Mouse (Mus musculus) heart, postnatal 0 days (tissue): ENCODE results near the gene Ptpn11. TPM values are rescaled to one million over a fixed set of nuclear protein-coding genes. Genes with fewer than 3 reads are reported as not detected.

Source experiments
- ATAC-seq: fragments of 200-750 bp; cut with Nextera tagmentation; 2 replicates; pipeline ENCODE4 v1.8.0; 2017; ENCODE audit warnings: low read depth, moderate number of reproducible peaks, moderate library complexity; ENCODE audit not compliant: insufficient read depth
- DNase-seq: peaks from one replicate; pipeline ENCODE4 v3.0.0-alpha.2; 2016; ENCODE audit warnings: low spot score
- H3K27ac ChIP-seq: fragments of 300-500 bp; sonication (generic); 2 replicates; pipeline ENCODE4 v1.5.1; 2014; ENCODE audit warnings: low read depth, mild to moderate bottlenecking
- H3K27me3 ChIP-seq: fragments of 300-500 bp; sonication (generic); 2 replicates; pipeline ENCODE4 v1.6.1; 2014; ENCODE audit warnings: low read length, mixed read lengths; ENCODE audit not compliant: control insufficient read depth, insufficient read depth
- H3K36me3 ChIP-seq: fragments of 300-500 bp; sonication (generic); replicated peaks from 2 replicates; pipeline ENCODE4 v1.6.1; 2014; ENCODE audit warnings: low read length, mixed read lengths; ENCODE audit not compliant: control insufficient read depth, insufficient read depth
- H3K4me1 ChIP-seq: fragments of 300-500 bp; sonication (generic); 2 replicates; pipeline ENCODE4 v1.6.1; 2014; ENCODE audit warnings: antibody characterized with exemption; ENCODE audit not compliant: control insufficient read depth, insufficient read depth
- H3K4me2 ChIP-seq: fragments of 300-500 bp; sonication (generic); 2 replicates; pipeline ENCODE4 v1.6.1; 2014; ENCODE audit warnings: low read depth, mild to moderate bottlenecking, low read length, moderate library complexity
- H3K4me3 ChIP-seq: fragments of 300-500 bp; sonication (generic); 2 replicates; pipeline ENCODE4 v1.5.1; 2014; ENCODE audit warnings: low read depth, low read length
- H3K9ac ChIP-seq: fragments of 300-500 bp; sonication (generic); replicated peaks from 2 replicates; pipeline ENCODE4 v1.6.1; 2014; ENCODE audit warnings: low read depth, low read length, mixed read lengths
- H3K9me3 ChIP-seq: fragments of 300-500 bp; sonication (generic); replicated peaks from 2 replicates; pipeline ENCODE4 v1.6.1; 2016; ENCODE audit warnings: low read length; ENCODE audit not compliant: control insufficient read depth
- CTCF ChIP-seq: IDR thresholded peaks from 2 replicates; pipeline ENCODE4 v1.5.1; 2016; ENCODE audit warnings: antibody characterized with exemption, control low read depth, low read depth
- EP300 ChIP-seq: IDR thresholded peaks from 2 replicates; pipeline ENCODE4 v1.6.1; 2016; ENCODE audit warnings: antibody characterized with exemption, low read depth
- WGBS: fragments of 180-500 bp; shearing (Covaris S2); extraction: QIAGEN DNeasy Blood & Tissue Kit; methylation state at CpG from one replicate; pipeline ENCODE4 v1.1.7; 2014; 5-methylcytosine and 5-hydroxymethylcytosine counted together
- polyA plus RNA-seq: library from polyadenylated mRNA; unstranded; fragments of >200 nt; fragmentation: Nextera tagmentation; extraction: Ambion mirVana; gene quantifications from 2 replicates; pipeline ENCODE4 v1.2.1, GENCODE M21; 2015
- total RNA-seq: library from RNA; depleted of rRNA; stranded (reverse); fragments of >200 nt; gene quantifications from 2 replicates; pipeline ENCODE4 v1.2.3, GENCODE M21; 2014; ENCODE audit warnings: low replicate concordance

Ptpn11 gene
- total and polyA plus RNA-seq, 2 experiments from 2014 or later = 24.7 to 45.5 TPM

DNA sequence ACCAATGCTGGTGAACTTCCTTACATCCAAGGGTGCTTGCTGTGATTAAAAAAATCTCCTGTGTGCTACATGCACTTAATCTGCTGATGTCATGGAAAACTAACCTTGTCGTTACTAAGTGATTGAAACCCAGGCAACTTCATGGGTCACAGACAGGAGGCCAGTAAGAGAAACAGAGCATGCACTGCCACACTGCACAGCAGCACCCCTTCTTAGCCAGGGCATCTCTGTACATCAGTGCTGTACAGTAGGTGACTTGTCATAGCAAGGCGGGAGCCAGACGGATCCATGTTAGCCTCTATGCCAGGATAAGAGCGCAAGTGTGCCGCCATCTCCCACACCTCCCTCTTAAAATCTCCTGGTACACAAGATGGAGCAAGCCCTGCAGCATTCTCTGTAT lies 45.6 kb downstream of the Ptpn11 start:
- no peak for DNase-seq
- H3K9me3 ChIP-seq = no peaks in the 10 kb centered on the region
- peaks cover 93% of the 10 kb centered on the region for H3K36me3 ChIP-seq
- TF ChIP-seq CTCF (no peak), EP300 (no peak)
- H3K27ac ChIP-seq = no peak overlapping the region
- no peaks in the 10 kb centered on the region for H3K27me3 ChIP-seq
- WGBS = 63% methylated on average over 5 of the region's 5 CpGs
- no peak overlapping the region for H3K4me3 ChIP-seq
- H3K9ac ChIP-seq = no peak overlapping the region
- H3K4me2 ChIP-seq = no peak overlapping the region
- no peaks in the 10 kb centered on the region for H3K4me1 ChIP-seq
- ATAC-seq = no peak

DNA sequence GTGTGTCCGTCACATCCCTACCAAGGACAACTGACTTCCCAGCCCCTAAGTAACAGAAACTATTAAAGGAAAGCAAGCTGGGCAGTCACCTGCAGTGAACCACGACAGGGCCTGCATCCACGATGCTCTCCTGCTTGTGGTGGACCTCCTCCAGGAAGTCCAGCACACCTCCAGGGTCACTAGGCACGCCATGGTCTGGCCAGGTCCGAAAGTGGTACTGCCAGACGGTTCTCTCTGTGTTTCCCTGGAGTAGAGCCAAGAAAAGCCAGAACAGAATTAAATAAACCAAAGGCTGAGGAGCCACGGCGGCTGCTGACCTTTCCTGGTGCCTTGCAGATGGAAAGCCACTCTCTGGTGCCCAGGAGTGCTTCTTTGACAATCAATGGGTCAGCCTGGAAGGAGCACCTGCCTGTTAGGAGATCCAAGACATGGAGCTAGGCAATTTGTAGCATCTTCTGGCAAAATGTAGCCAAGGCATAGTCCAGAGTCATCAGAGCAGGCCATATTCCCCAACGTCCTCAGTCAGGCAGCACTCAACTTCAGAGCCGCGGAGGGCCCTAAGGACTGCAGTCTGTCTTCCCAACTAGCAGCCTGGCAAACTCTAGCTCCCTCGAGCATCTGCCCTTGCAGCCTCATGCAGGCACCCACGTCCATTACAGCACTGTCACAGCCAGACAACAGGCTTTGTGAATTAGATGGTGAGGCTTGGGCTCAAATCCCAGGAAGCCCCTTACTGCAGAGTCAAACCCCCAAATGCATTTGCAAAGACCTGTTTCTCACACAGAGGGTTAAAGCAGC lies 46.6 kb downstream of the Ptpn11 start:
- Histone ChIP-seq H3K27me3 (no peaks in the 10 kb centered on the region), H3K9me3 (no peaks in the 10 kb centered on the region), H3K4me3 (no peak overlapping the region), H3K27ac (no peak overlapping the region), H3K4me2 (no peak overlapping the region), H3K36me3 (peaks cover 94% of the 10 kb centered on the region), H3K4me1 (no peaks in the 10 kb centered on the region), H3K9ac (no peak overlapping the region)
- TF ChIP-seq EP300 (no peak), CTCF (no peak)
- DNase-seq = no peak
- ATAC-seq = no peak
- WGBS = 67% methylated on average over 13 of the region's 13 CpGs

DNA sequence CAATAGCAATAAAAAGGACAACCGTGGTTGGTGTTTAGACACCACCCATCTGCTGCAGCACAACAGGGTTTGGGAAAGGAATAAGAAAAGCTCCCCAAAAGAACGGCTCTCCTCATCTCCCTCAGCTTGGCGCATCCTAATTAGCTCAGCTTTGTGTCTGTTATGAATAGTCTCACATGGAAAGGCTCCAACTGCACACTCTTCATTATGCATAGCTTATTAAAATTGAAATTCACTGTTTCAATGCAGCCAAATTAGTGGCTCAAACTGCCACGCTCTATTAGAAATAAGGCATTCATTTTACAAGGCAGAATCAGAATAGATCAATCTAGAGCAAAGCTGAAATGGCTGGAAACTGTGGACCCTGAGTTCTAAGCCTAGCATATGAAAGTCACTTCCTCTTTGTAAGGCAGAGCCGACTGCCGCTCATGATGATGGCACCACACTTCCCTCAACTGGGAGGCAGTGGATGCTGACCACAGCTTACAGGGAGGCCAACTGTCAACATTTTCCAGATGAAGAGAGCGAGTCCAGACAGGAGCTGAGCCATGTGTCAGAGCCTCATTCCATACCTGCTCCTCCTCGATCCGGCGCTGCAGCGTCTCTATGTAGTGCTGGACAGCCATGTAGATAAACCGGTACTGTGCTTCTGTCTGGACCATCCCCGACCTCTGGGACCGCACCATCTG lies 48.6 kb downstream of the Ptpn11 start:
- Histone ChIP-seq H3K4me2 (no peak overlapping the region), H3K36me3 (peaks cover 95% of the 10 kb centered on the region), H3K4me1 (no peaks in the 10 kb centered on the region), H3K4me3 (no peak overlapping the region), H3K9ac (no peak overlapping the region), H3K27ac (no peak overlapping the region), H3K9me3 (no peaks in the 10 kb centered on the region), H3K27me3 (no peaks in the 10 kb centered on the region)
- no peak for DNase-seq
- no peak for ATAC-seq
- TF ChIP-seq CTCF (no peak), EP300 (no peak)
- 86% methylated on average over 14 of the region's 14 CpGs for WGBS

DNA sequence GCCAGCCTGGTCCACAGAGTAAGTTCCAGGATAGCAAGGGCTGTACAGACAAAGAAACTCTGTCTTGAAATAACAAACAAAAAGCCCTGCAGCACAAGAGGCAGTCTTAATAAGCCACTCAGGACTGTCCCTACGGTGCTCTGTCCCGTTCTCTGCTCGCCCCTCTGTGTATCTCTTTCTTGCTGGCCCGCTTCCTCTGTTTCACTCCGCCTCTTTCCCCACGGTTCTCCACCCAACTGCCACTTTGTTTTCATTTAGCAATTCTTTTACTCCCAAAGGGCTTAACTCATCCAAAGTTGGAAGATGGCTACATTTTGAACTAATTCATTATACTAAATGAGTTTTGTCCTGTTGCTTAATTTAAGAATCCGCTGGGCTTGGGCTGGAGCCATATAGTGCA lies 50.9 kb downstream of the Ptpn11 start:
- Histone ChIP-seq H3K9me3 (no peaks in the 10 kb centered on the region), H3K36me3 (peaks cover 96% of the 10 kb centered on the region), H3K27me3 (no peaks in the 10 kb centered on the region), H3K9ac (no peak overlapping the region), H3K27ac (no peak overlapping the region), H3K4me1 (no peaks in the 10 kb centered on the region), H3K4me3 (no peak overlapping the region), H3K4me2 (no peak overlapping the region)
- DNase-seq (no peak), ATAC-seq (no peak)
- WGBS = 70% methylated on average over 7 of the region's 7 CpGs
- TF ChIP-seq CTCF = no peak
- no peak for TF ChIP-seq EP300

DNA sequence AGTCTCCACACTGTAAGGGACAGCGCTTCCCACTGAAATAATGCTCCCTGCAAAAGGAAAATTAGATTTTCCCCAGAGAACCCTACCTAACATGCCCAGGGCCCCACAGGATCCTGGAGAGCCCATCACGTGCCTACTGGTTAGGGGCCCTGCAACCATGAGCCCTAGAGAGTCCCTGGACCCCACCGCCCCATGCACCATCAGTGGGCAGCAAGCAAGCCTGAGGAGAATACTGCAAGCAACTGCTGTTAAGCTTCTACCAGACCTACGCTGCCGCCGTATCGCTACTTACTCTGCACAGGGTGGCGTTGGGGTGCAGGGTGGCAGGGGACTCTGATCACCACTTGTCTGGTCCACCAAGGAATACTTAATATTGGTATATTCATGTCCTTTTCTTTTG lies 54.1 kb downstream of the Ptpn11 start:
- TF ChIP-seq EP300 (no peak), CTCF (no peak)
- Histone ChIP-seq H3K4me3 (no peak overlapping the region), H3K36me3 (peaks cover 96% of the 10 kb centered on the region), H3K4me1 (no peaks in the 10 kb centered on the region), H3K9me3 (no peaks in the 10 kb centered on the region), H3K27ac (no peak overlapping the region), H3K4me2 (no peak overlapping the region), H3K9ac (no peak overlapping the region), H3K27me3 (no peaks in the 10 kb centered on the region)
- ATAC-seq (no peak), DNase-seq (no peak)
- 96% methylated on average over 8 of the region's 8 CpGs for WGBS
